Mouse (Mus musculus) frontal cortex, postnatal 14 days (tissue): ENCODE data around the gene Fbxw10.

Experiments
- DNase-seq, 2 experiments: peaks; one replicate each; pipeline ENCODE4 v3.0.0; 2022; ENCODE audit warnings: low spot score in 2 of 2

Fbxw10 gene

DNA sequence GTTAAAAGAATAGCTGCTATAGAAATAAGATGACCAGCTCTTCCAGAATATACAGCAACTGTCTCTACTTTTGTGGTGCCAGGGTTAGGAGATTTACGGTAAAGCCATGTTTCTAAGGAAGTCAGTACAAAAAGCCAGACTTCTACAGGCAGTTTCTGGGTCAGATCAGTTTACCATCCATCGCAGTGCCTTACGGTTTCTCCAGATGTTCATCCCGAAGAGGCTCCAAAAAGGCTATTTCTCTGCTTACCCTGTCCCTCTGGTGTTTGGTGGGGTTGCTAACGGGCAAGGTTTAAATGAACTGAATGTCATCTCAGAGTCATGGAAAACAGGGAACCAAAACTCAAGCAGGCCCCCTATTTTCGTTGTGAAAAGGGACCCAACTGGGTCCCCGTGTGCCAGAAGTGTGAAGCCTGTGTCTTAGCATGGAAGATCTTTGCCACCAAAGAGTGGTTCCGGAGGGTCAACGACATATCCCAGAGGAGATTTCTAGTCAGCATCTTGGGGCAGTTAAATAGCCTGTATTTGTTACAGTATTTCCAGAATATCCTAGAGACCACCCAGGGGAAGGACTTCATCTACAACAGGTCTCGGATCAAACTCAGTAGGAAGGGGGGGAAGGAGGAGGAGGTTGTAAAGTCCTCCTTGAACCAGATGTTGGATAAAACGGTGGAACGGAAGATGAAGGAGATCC, at the start of gene Fbxw10:
Gene Fbxw10, plus strand, starts transcription at position 109 of the 694 bp plus-strand sequence.
- peak in 1 of 2 experiments; percentile 7 for DNase-seq

GRCm38 (mm10) chr11:62804119-62804518, 42.8 kb upstream of the Fbxw10 start:
- no peak for DNase-seq

GRCm38 (mm10) chr11:62807965-62808364, 38.9 kb upstream of the Fbxw10 start:
- no peak for DNase-seq

- no peak for DNase-seq
Measured at GRCm38 (mm10) chr11:62809201-62809600, 37.7 kb upstream of the Fbxw10 start.

GRCm38 (mm10) chr11:62812268-62812667, 34.6 kb upstream of the Fbxw10 start:
- DNase-seq, result no peak

GRCm38 (mm10) chr11:62813497-62813896, 33.4 kb upstream of the Fbxw10 start:
- no peak for DNase-seq

GRCm38 (mm10) chr11:62813970-62814624, 32.8 kb upstream of the Fbxw10 start:
- no peak for DNase-seq

GRCm38 (mm10) chr11:62814625-62815024, 32.2 kb upstream of the Fbxw10 start:
- DNase-seq, result no peak

DNA sequence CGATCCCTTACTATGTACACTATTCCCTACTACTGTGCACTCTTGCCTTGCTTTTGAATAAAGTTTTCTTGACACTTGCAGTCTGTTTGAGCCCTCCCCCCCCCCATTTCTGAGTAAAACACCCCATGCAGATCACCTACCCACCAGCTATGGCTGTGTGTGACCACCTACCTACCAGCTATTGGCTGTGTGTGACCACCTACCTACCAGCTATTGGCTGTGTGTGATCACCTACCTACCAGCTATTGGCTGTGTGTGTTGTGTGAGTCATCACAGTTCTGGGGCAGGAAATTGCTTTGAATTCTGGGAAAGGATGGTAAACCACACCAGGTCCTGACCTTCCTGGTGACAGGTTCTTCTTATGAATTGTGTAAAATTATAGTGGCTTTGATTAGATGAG, 31.4 kb upstream of the Fbxw10 start:
- DNase-seq, result no peak

GRCm38 (mm10) chr11:62816591-62816990, 30.3 kb upstream of the Fbxw10 start:
- no peak for DNase-seq

DNA sequence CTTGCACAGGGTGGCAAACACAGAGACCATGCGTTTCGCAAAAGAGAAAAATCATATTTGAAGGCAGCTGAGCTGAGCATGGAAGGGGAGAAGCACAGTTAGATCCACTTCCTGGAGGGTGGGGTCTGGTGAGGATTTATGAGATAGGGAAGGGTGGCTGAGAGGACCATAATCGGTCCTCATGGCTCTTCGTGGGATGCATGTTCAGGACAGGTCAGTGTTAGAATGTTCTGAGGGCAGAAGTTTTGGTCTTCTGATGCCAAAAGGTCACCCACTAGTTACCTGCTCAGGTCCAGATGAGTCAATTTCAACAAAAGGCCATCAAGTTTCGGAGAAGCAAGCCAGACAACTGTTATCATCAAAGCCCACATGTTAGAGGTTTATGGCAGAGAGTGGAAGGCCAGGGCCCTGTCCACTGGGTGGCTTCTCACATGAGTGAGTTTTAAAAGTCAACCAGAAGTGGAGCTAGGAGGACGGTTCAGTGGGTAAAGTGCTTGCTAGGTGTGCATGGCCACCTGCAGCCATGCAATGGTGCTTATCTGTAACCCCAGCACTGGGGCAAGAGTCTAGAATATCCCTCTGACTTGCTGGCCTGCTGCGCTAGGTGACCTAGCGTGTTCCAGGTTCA, 27.7 kb upstream of the Fbxw10 start:
- DNase-seq, result no peak

DNA sequence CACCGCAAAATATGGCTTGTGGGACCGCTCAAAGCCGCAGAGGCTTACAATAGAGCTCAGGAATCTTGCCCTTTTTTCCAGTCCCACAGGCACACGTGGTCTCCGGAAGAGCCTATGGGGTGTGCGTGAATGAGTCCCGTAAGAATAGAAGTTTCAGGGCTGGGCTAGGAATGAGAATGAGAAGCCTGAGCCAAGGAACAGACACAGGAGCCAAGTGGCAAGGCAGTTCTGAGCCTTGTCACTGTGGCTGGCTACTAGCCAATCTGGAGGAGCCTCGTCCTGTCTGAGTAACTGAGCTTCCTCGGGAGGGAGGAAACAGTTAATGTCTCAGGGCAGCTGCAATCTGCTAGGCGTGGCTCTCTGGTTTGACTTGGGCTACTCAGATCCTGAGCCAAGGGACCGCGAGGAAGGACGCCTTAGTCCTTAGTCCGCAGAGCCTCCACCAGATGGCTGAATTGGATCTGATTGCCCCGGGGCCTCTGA, 26.8 kb upstream of the Fbxw10 start, which contains the start of gene Trim16:
Gene Trim16, plus strand, starts transcription at position 173 of the 483 bp plus-strand sequence.
- DNase-seq, result peak; percentile 18 to 24

GRCm38 (mm10) chr11:62820661-62821437, 26.0 kb upstream of the Fbxw10 start:
- DNase-seq, result no peak

- no peak for DNase-seq
Measured at GRCm38 (mm10) chr11:62821893-62822292, 25.0 kb upstream of the Fbxw10 start.

GRCm38 (mm10) chr11:62824211-62824610, 22.7 kb upstream of the Fbxw10 start:
- no peak for DNase-seq

DNA sequence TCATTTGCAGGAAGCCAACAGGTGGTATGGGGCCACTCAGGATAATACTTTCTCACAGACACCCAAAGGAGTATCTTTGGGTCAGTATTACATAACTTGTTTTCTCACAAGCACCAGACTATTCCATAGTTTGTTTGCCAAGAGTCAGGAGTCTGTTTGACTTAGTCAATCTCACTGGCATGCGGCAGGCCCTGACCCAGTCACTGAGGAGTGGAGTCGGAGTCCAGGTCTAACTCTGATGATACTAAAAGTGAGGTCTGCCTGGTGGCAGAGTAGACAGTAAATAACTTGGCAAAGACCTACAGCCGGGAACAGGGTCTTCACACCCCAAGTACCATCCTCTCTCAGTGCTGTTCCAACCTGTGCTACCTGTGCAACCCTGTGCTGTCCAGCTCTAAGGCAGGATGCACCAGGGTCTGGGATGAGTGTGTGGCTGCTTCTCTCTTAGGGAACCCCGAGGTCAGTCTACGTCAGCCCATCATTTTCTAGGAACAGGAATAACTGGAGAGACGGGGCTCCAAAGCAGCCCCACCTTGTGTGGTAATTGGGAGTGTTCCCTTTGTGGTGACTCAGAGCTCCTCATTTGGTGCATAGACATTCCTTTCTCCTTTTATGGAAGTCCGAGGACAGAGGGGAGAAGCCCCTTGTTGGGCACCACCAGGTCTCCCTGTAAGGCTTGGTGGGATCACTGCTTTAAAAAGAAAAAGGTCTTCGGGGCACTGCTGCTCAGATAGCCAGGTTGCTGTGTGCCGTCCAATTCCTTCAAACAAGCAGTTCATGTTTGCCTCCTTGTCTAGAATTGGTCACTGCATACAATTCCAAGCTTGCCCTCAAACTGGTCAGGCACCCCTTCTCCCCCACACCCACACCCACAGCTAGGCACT, 21.4 kb upstream of the Fbxw10 start:
- DNase-seq, result no peak

DNA sequence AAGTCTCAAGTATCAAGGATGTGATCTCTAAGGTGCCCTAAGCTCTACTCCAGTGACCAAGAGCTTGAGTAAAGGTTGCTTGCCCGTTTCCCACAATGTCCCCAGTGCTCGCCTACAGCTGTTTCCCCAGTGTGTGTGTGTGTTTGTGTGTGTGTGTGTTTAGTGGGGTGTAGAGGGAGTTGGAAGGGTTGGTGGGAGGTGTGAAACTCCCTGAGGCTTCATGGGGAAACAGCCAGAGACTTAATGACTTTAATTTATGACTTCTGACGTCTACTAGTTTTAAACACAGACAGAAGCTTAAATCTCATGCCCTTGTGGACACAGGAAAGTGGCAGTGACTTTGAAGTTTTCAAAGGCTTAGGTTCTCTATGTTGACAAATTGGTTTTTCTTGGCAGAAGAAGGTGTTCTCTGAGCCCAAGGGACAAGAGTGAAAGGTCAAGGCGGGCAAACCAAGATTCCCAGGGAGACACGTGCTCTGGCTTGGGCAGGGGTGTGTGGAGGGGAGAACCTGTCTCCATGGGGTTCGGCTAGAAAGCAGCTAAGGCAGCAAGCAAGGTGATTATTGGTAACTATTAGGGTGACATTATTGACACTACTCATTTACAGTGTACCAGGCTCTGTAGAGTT, 20.6 kb upstream of the Fbxw10 start:
- DNase-seq, result no peak

DNA sequence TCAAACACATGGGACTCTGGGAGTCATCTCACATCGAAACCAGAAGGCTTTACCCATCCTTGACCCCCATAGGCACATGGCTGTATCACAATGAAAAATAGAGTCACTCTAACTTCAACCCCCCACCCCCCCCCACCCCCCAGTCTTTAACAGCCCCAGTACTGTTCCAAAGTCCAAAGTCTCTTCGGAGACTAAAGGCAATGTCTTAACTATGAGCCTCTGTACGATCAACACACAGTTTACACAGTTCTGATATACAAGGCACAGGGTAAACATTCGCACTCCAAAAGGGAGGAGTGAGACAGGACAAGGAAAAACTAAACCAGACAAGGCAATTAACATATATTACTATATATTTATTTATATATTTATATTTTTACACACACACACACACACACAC, 19.7 kb upstream of the Fbxw10 start:
- no peak for DNase-seq

GRCm38 (mm10) chr11:62827911-62828310, 19.0 kb upstream of the Fbxw10 start:
- no peak for DNase-seq

- DNase-seq, result no peak
Measured at GRCm38 (mm10) chr11:62830387-62830786, 16.5 kb upstream of the Fbxw10 start.
